Mouse (Mus musculus) intestine, postnatal 0 days (tissue): ENCODE measurements around the gene Atf7ip. TPM values are rescaled to one million over a fixed set of nuclear protein-coding genes. Genes with fewer than 3 reads are reported as not detected.

Experiments used
- ATAC-seq: fragments of 200-750 bp; cut with Nextera tagmentation; 2 replicates; pipeline ENCODE4 v1.8.0; 2017; ENCODE audit warnings: mild to moderate bottlenecking, moderate TSS enrichment, moderate library complexity
- H3K27ac ChIP-seq: fragments of 300-500 bp; sonication (generic); 2 replicates; pipeline ENCODE4 v1.5.1; 2014; ENCODE audit warnings: mild to moderate bottlenecking, low read depth, low read length, moderate library complexity
- H3K27me3 ChIP-seq: fragments of 300-500 bp; sonication (generic); replicated peaks from 2 replicates; pipeline ENCODE4 v1.6.1; 2014; ENCODE audit warnings: low read length, mixed read lengths; ENCODE audit not compliant: control insufficient read depth, insufficient read depth
- H3K36me3 ChIP-seq: fragments of 300-500 bp; sonication (generic); 2 replicates; pipeline ENCODE4 v1.6.1; 2014; ENCODE audit warnings: mild to moderate bottlenecking, moderate library complexity; ENCODE audit not compliant: control insufficient read depth, insufficient read depth
- H3K4me1 ChIP-seq: fragments of 300-500 bp; sonication (generic); replicated peaks from 2 replicates; pipeline ENCODE4 v1.6.1; 2014; ENCODE audit warnings: antibody characterized with exemption, low read length, mixed read lengths; ENCODE audit not compliant: control insufficient read depth, insufficient read depth
- H3K4me2 ChIP-seq: fragments of 300-500 bp; sonication (generic); replicated peaks from 2 replicates; pipeline ENCODE4 v1.6.1; 2014; ENCODE audit warnings: low read depth, mild to moderate bottlenecking, moderate library complexity
- H3K4me3 ChIP-seq: fragments of 300-500 bp; sonication (generic); 2 replicates; pipeline ENCODE4 v1.5.1; 2014; ENCODE audit warnings: low read depth, low read length
- H3K9ac ChIP-seq: fragments of 300-500 bp; sonication (generic); 2 replicates; pipeline ENCODE4 v1.6.1; 2014; ENCODE audit warnings: mild to moderate bottlenecking, low read depth, low read length
- H3K9me3 ChIP-seq: fragments of 300-500 bp; sonication (generic); 2 replicates; pipeline ENCODE4 v1.6.1; 2016; ENCODE audit warnings: mixed run types; ENCODE audit not compliant: control insufficient read depth
- CTCF ChIP-seq: sonication (generic); IDR thresholded peaks from 2 replicates; pipeline ENCODE4 v1.5.1; 2016; ENCODE audit warnings: low read depth, mild to moderate bottlenecking, control low read depth, antibody characterized with exemption, moderate library complexity
- WGBS: fragments of 180-500 bp; shearing (Covaris S2); extraction: QIAGEN DNeasy Blood & Tissue Kit; methylation state at CpG from one replicate; pipeline ENCODE4 v1.1.7; 2014; 5-methylcytosine and 5-hydroxymethylcytosine counted together
- polyA plus RNA-seq: library from polyadenylated mRNA; unstranded; fragments of >200 nt; fragmentation: Nextera tagmentation; extraction: Ambion mirVana; gene quantifications from 2 replicates; pipeline ENCODE4 v1.2.1, GENCODE M21; 2015

The Atf7ip gene
- polyA plus RNA-seq, 1 experiment from 2014 or later = 8.6 TPM

GRCm38 (mm10) chr6:136555523-136555915, 49.6 kb downstream of the Atf7ip start:
- Histone ChIP-seq H3K36me3 (peaks cover 9% of the 10 kb centered on the region), H3K9me3 (no peaks in the 10 kb centered on the region), H3K4me2 (no peak overlapping the region), H3K4me1 (no peaks in the 10 kb centered on the region), H3K4me3 (no peak overlapping the region), H3K27me3 (no peaks in the 10 kb centered on the region), H3K27ac (no peak overlapping the region), H3K9ac (no peak overlapping the region)
- peak; percentile 85 for TF ChIP-seq CTCF
- ATAC-seq = peak; percentile 82
- WGBS = 58% methylated on average over 5 of the region's 5 CpGs

- no peak overlapping the region for H3K4me2 ChIP-seq
- 87% methylated on average over 8 of the region's 8 CpGs for WGBS
- no peak overlapping the region for H3K9ac ChIP-seq
- H3K4me1 ChIP-seq = no peaks in the 10 kb centered on the region
- TF ChIP-seq CTCF = no peak
- no peak overlapping the region for H3K27ac ChIP-seq
- no peak overlapping the region for H3K4me3 ChIP-seq
- ATAC-seq = no peak
- no peaks in the 10 kb centered on the region for H3K9me3 ChIP-seq
- peaks cover 36% of the 10 kb centered on the region for H3K36me3 ChIP-seq
- H3K27me3 ChIP-seq = no peaks in the 10 kb centered on the region
Measured at GRCm38 (mm10) chr6:136558288-136559005, 52.5 kb downstream of the Atf7ip start.

- H3K36me3 ChIP-seq = peaks cover 74% of the 10 kb centered on the region
Measured at GRCm38 (mm10) chr6:136566002-136566401, 60.0 kb downstream of the Atf7ip start.

GRCm38 (mm10) chr6:136590739-136591138, 84.8 kb downstream of the Atf7ip start:
- no peaks in the 10 kb centered on the region for H3K27me3 ChIP-seq
- 93% methylated on average over 4 of the region's 4 CpGs for WGBS
- H3K27ac ChIP-seq = no peak overlapping the region
- no peak for TF ChIP-seq CTCF
- H3K4me1 ChIP-seq = no peaks in the 10 kb centered on the region
- H3K9ac ChIP-seq = no peak overlapping the region
- no peaks in the 10 kb centered on the region for H3K9me3 ChIP-seq
- no peak for ATAC-seq
- H3K4me2 ChIP-seq = no peak overlapping the region
- no peak overlapping the region for H3K4me3 ChIP-seq
- H3K36me3 ChIP-seq = peaks cover 64% of the 10 kb centered on the region

More at GRCm38 (mm10) chr6:136566002-136566401, 60.0 kb downstream of the Atf7ip start:
- Histone ChIP-seq H3K9ac (no peak overlapping the region), H3K4me3 (no peak overlapping the region), H3K4me1 (no peaks in the 10 kb centered on the region), H3K27me3 (no peaks in the 10 kb centered on the region), H3K27ac (no peak overlapping the region), H3K9me3 (no peaks in the 10 kb centered on the region), H3K4me2 (no peak overlapping the region)
- ATAC-seq = no peak
- TF ChIP-seq CTCF = no peak
- 78% methylated on average over 5 of the region's 5 CpGs for WGBS

GRCm38 (mm10) chr6:136594541-136594940, 88.6 kb downstream of the Atf7ip start:
- WGBS = 96% methylated on average over 4 of the region's 4 CpGs
- Histone ChIP-seq H3K27me3 (no peaks in the 10 kb centered on the region), H3K4me3 (no peak overlapping the region), H3K9me3 (no peaks in the 10 kb centered on the region), H3K9ac (no peak overlapping the region), H3K4me2 (no peak overlapping the region), H3K27ac (no peak overlapping the region), H3K4me1 (no peaks in the 10 kb centered on the region), H3K36me3 (peaks cover 73% of the 10 kb centered on the region)
- no peak for TF ChIP-seq CTCF
- no peak for ATAC-seq

GRCm38 (mm10) chr6:136602601-136603000, 96.6 kb downstream of the Atf7ip start:
- Histone ChIP-seq H3K4me3 (no peak overlapping the region), H3K27me3 (no peaks in the 10 kb centered on the region), H3K4me2 (no peak overlapping the region), H3K27ac (no peak overlapping the region), H3K36me3 (peaks cover 90% of the 10 kb centered on the region), H3K9ac (no peak overlapping the region), H3K4me1 (no peaks in the 10 kb centered on the region), H3K9me3 (no peaks in the 10 kb centered on the region)
- 79% methylated on average over 7 of the region's 7 CpGs for WGBS
- TF ChIP-seq CTCF = no peak
- no peak for ATAC-seq
